Mouse (Mus musculus) stomach, postnatal 0 days (tissue): ENCODE data around the gene Asb2.

Experiments used
- CTCF ChIP-seq: IDR thresholded peaks from 2 replicates; pipeline ENCODE4 v1.5.1; 2016; ENCODE audit warnings: antibody characterized with exemption, low read depth, mild to moderate bottlenecking, moderate library complexity
- EP300 ChIP-seq: optimal IDR thresholded peaks from 2 replicates; pipeline ENCODE3; 2016; ENCODE audit warnings: antibody characterized with exemption

- TF ChIP-seq CTCF (no peak), EP300 (no peak)
These were observed 41.0 kb upstream of the Asb2 start for GRCm38 (mm10) chr12:103396751-103397150.
